Mouse (Mus musculus): ENCODE results near the gene Copg2.

GRCm38 (mm10) chr6:30736372-30736762 is 160.2 kb downstream of the Copg2 start:
- TF ChIP-seq CTCF (IDR thresholded peaks at IDR 0.05; ENCODE audit: low read depth) (no peak), EP300 (IDR thresholded peaks at IDR 0.05; ENCODE audit: low read depth) (no peak)

Measured in liver, embryonic 14.5 days (tissue).